Mouse (Mus musculus) E14TG2a.4 (cell line): Measurements from ENCODE around the gene Rnf144b.

Experiments
- CTCF ChIP-seq: conservative IDR thresholded peaks from 2 replicates; pipeline ENCODE4 v1.5.1; 2014; ENCODE audit warnings: low read length
- NANOG ChIP-seq: IDR thresholded peaks from 2 replicates; pipeline ENCODE4 v1.6.1; 2014; ENCODE audit warnings: borderline replicate concordance, low read length, mixed read lengths
- POU5F1 ChIP-seq: IDR thresholded peaks from 2 replicates; pipeline ENCODE4 v1.6.1; 2014; ENCODE audit warnings: low read length, borderline replicate concordance

GRCm38 (mm10) chr13:47210992-47211391 is 88.5 kb downstream of the Rnf144b start:
- TF ChIP-seq CTCF = no peak
- TF ChIP-seq POU5F1 = no peak
- TF ChIP-seq NANOG = no peak
